Mouse (Mus musculus) heart, adult 2 months (tissue): ENCODE measurements around the gene Angptl2. TPM values are rescaled to one million over a fixed set of nuclear protein-coding genes. Genes with fewer than 3 reads are reported as not detected.

Source experiments
- DNase-seq, 2 experiments: peaks; one replicate each; pipeline ENCODE4 v3.0.0; 2021
- H3K27ac ChIP-seq: fragments of 200-600 bp; 2 replicates; pipeline ENCODE4 v1.8.1; 2022
- H3K27me3 ChIP-seq: fragments of 200-500 bp; 2 replicates; pipeline ENCODE4 v1.6.1; 2012; ENCODE audit warnings: mild to moderate bottlenecking, low read length, inconsistent platforms, mixed read lengths; ENCODE audit not compliant: control insufficient read depth, insufficient read depth
- H3K36me3 ChIP-seq: fragments of 200-500 bp; 2 replicates; pipeline ENCODE4 v1.6.1; 2012; ENCODE audit warnings: low read length, inconsistent platforms; ENCODE audit not compliant: control insufficient read depth, insufficient read depth
- H3K4me1 ChIP-seq: fragments of 200-500 bp; 2 replicates; pipeline ENCODE4 v1.6.1; 2011; ENCODE audit warnings: low read length; ENCODE audit not compliant: control insufficient read depth, insufficient read depth
- H3K4me3 ChIP-seq: fragments of 200-600 bp; 2 replicates; pipeline ENCODE4 v1.8.1; 2022
- H3K79me2 ChIP-seq: fragments of 200-500 bp; replicated peaks from 2 replicates; pipeline ENCODE4 v1.6.1; 2012; ENCODE audit warnings: mild to moderate bottlenecking, inconsistent platforms, low read length, moderate library complexity, mixed read lengths; ENCODE audit not compliant: control insufficient read depth, insufficient read depth
- H3K9ac ChIP-seq: fragments of 200-500 bp; 2 replicates; pipeline ENCODE4 v1.6.1; 2012; ENCODE audit warnings: low read depth, mild to moderate bottlenecking, control low read depth, inconsistent platforms, low read length, mixed read lengths
- CTCF ChIP-seq: fragments of 200-600 bp; IDR thresholded peaks from 2 replicates; pipeline ENCODE4 v1.8.1; 2022; ENCODE audit warnings: antibody characterized with exemption, mild to moderate bottlenecking, moderate library complexity
- EP300 ChIP-seq: fragments of 200-500 bp; IDR thresholded peaks from 2 replicates; pipeline ENCODE4 v1.6.1; 2011; ENCODE audit warnings: low read depth, low read length, control low read depth; ENCODE audit not compliant: insufficient read depth
- POLR2A ChIP-seq: fragments of 200-500 bp; IDR thresholded peaks from 2 replicates; pipeline ENCODE4 v1.6.1; 2011; ENCODE audit warnings: mild to moderate bottlenecking, low read depth, low read length, control low read depth; ENCODE audit not compliant: insufficient read depth
- WGBS: fragments of 180-500 bp; shearing (Covaris S2); methylation state at CpG from one replicate; pipeline ENCODE4 v1.1.7; 2018; 5-methylcytosine and 5-hydroxymethylcytosine counted together
- intact Hi-C: fragments of 180-260 bp; cut with DNase I; formaldehyde crosslinking; loops from one replicate; pipeline ENCODE4 v1.15.1; 2025
- polyA plus RNA-seq: library from polyadenylated mRNA; depleted of rRNA; stranded (reverse); fragments of >200 nt; gene quantifications from 2 replicates; pipeline ENCODE4 v1.2.3, GENCODE M21; 2012
- total RNA-seq, 2 experiments: library from RNA; stranded (reverse); gene quantifications; 2 replicates each; pipeline ENCODE4 v1.2.3; 2021

The Angptl2 gene
- total and polyA plus RNA-seq, 3 experiments: 45.3 to 91.4 (median 46.2) TPM

DNA sequence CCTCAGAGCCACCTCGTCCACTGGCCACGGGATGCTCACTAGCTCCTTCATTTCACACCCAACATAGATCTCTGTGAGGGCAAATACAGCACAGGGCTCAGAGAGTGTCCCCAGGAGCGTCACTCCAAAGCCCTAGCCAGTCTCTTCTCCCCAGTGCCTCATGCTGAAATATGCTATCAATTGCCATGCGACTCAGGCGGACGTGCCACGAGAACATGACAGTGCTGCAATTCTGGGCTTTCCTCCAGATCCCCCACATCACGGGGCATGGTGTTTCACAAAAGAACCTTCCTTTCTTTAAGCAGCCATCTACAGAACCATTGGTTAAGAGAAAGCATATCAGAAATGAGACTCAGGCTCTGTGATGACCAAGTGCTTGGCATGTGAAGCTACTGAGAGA lies 44.9 kb downstream of the Angptl2 start:
- H3K27ac ChIP-seq: 0 out of 2 replicates have a peak overlapping the region, but pooled peaks have one; percentile 14
- no peak overlapping the region for H3K4me3 ChIP-seq
- H3K4me1 ChIP-seq: peaks cover 14% of the 10 kb centered on the region
- 67% methylated on average over 8 of the region's 8 CpGs for WGBS
- H3K27me3 ChIP-seq: no peaks in the 10 kb centered on the region
- intact Hi-C loops: no loop called here
- TF ChIP-seq POLR2A: no peak
- no peak for TF ChIP-seq CTCF
- TF ChIP-seq EP300: no peak
- DNase-seq: peak in 1 of 2 experiments; percentile 33
- H3K36me3 ChIP-seq: no peaks in the 10 kb centered on the region
- H3K79me2 ChIP-seq: no peaks in the 10 kb centered on the region
- H3K9ac ChIP-seq: no peak overlapping the region

DNA sequence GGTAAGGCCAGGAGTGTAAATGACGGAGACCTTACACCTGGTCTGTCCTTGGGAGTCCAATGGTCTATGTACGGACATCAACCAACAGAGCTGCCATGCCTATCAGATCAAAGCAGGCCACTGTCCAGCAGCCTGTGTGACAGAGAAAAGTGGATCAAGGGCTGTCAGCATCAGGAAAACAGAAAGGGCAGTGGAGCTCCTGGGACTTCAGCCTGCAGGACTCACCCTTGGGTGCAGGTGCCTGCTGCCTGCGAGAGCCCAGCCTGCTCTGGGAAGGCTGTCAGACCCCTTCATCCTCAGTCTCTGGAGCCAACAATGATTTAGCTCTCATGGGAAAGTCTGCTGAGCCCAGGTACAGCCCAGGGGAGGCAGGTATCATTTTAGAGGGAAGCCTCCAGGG lies 45.6 kb downstream of the Angptl2 start:
- 81% methylated on average over 3 of the region's 3 CpGs for WGBS
- H3K4me1 ChIP-seq: peaks cover 12% of the 10 kb centered on the region
- no peaks in the 10 kb centered on the region for H3K79me2 ChIP-seq
- DNase-seq: no peak
- intact Hi-C loops: no loop called here
- H3K27ac ChIP-seq: no peak overlapping the region
- H3K9ac ChIP-seq: no peak overlapping the region
- H3K27me3 ChIP-seq: no peaks in the 10 kb centered on the region
- H3K4me3 ChIP-seq: no peak overlapping the region
- no peaks in the 10 kb centered on the region for H3K36me3 ChIP-seq
- no peak for TF ChIP-seq EP300
- no peak for TF ChIP-seq POLR2A
- no peak for TF ChIP-seq CTCF

DNA sequence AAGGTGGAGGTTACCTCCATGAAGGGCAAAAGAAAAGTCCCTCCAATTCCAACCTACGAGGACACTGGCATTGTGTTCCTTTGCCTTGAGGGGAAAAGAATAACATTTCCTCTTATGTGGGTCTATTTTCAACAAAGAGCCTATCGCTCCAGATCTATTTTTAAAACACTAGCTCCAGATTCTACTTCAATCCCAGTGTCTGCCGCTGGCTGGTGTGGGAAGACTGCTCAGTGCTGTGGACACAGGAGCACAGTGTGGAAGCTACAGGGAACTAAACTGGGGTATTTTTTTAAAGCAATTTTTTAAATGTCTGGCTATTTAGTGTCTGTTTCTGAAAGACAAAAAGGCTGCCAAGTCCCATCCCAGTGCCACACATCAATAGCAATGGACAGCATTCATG lies 49.9 kb downstream of the Angptl2 start:
- peak overlapping the region; percentile 82 for H3K27ac ChIP-seq
- H3K4me3 ChIP-seq: no peak overlapping the region
- no peak overlapping the region for H3K9ac ChIP-seq
- no peaks in the 10 kb centered on the region for H3K36me3 ChIP-seq
- no peak for DNase-seq
- TF ChIP-seq POLR2A (no peak), CTCF (peak; percentile 44)
- no peaks in the 10 kb centered on the region for H3K79me2 ChIP-seq
- intact Hi-C loops: loop anchor here (5.0 kb wide), 1 partner anchor 52 kb away; no protein-coding TSS in a partner anchor
- H3K27me3 ChIP-seq: no peaks in the 10 kb centered on the region
- peaks cover 12% of the 10 kb centered on the region for H3K4me1 ChIP-seq
- WGBS: 21% methylated on average over 3 of the region's 3 CpGs

DNA sequence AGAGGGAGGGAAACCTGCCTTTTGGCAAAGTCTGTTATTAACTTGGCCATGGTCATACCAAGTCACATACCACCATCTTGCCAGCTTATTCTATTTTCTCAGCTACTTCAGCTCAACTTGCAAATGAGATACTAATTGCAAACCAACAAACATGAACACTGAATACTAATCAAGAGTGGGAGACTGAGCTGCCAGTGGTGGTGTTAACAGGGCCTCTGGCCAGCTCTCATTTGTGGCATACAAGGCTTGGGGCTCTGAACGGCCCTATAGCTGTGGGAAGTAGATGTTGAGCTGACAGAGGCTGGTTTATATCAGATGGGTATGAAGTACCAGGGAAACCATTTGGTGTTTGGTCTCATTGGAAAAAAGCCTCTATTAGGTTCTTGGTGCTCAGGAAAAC lies 51.2 kb downstream of the Angptl2 start:
- H3K4me1 ChIP-seq: peaks cover 12% of the 10 kb centered on the region
- H3K79me2 ChIP-seq: no peaks in the 10 kb centered on the region
- no peak overlapping the region for H3K9ac ChIP-seq
- TF ChIP-seq CTCF: no peak
- no peak for TF ChIP-seq EP300
- TF ChIP-seq POLR2A: no peak
- no peak overlapping the region for H3K4me3 ChIP-seq
- no peak for DNase-seq
- H3K27me3 ChIP-seq: no peaks in the 10 kb centered on the region
- H3K27ac ChIP-seq: peak overlapping the region; percentile 82
- H3K36me3 ChIP-seq: no peaks in the 10 kb centered on the region
- intact Hi-C loops: loop anchor here (5.0 kb wide), 1 partner anchor 50 kb away; no protein-coding TSS in a partner anchor
- 72% methylated on average over 1 of the region's 1 CpGs for WGBS

DNA sequence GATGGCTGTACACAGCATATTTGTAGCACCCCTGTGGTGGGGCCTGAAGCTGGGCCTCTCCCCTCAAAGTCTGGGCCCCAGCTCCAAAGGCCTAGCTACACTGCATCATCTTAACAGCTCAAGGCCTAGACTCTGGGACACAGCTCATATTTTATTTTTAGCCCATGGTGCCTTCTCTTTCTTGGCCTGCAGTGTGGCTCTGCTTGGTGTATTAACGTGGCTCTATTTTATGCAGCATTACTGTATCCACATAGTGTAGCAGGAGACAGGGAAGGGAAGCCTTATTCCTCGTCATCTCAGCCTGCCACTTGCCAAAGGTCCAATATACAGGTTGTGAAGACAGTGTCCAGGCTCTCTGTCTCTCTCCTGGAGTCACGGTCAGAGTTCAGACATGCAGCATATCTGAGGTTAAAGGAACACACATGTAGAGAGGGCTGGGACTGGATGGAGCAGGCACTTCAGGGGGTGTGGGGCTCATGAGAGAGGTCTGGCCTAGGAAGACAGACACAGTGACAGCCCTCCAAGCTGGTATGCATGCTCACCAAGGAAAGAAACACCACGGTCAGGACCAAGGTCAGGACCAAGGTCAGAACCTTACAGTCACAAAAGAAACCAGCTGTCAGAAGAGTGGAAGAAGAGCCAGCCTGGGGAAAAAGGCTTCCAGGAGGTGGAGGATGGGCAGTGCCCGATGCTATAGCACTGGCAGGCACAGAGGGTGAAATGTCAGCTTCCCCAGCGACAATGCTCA lies 52.7 kb downstream of the Angptl2 start:
- intact Hi-C loops: loop anchor here (5.0 kb wide), 1 partner anchor 49 kb away; no protein-coding TSS in a partner anchor
- TF ChIP-seq POLR2A (no peak), CTCF (no peak), EP300 (no peak)
- Histone ChIP-seq H3K9ac (0 out of 2 replicates have a peak overlapping the region, but pooled peaks have one; percentile 4), H3K79me2 (no peaks in the 10 kb centered on the region), H3K27me3 (no peaks in the 10 kb centered on the region), H3K27ac (peak overlapping the region; percentile 68), H3K36me3 (no peaks in the 10 kb centered on the region), H3K4me3 (no peak overlapping the region), H3K4me1 (peaks cover 13% of the 10 kb centered on the region)
- no peak for DNase-seq
- 53% methylated on average over 6 of the region's 6 CpGs for WGBS

DNA sequence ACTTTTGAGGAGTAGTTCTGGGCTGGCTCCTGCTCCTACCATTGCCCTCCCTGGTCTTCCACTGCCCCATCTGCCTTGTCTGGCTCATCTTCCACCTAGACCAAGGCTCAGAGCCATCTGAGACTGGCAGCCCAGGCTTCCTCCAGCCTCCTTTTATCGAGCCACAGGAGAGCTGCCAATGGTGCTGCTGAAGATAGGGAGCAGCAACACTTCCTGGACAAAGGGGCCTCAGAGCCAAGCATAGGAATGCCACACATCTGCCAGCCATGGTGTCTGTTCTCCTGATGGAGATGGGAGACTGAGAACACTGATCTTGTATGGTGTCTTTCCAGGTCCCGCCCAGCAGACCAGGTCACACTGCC lies 53.2 kb downstream of the Angptl2 start:
- Histone ChIP-seq H3K9ac (no peak overlapping the region), H3K4me1 (peaks cover 17% of the 10 kb centered on the region)
- intact Hi-C loops: loop anchor here (5.0 kb wide), 1 partner anchor 48 kb away; no protein-coding TSS in a partner anchor

More for the DNA sequence above, 53.2 kb downstream of the Angptl2 start:
- H3K27me3 ChIP-seq: no peaks in the 10 kb centered on the region
- WGBS: 58% methylated on average over 2 of the region's 2 CpGs
- TF ChIP-seq POLR2A (no peak), CTCF (0 out of 2 replicates have a peak, but pooled peaks have one; percentile 16), EP300 (0 out of 2 replicates have a peak, but pooled peaks have one; percentile 31)
- no peaks in the 10 kb centered on the region for H3K36me3 ChIP-seq
- peak overlapping the region; percentile 68 for H3K27ac ChIP-seq
- no peak overlapping the region for H3K4me3 ChIP-seq
- DNase-seq: peak in 1 of 2 experiments; percentile 57
- H3K79me2 ChIP-seq: no peaks in the 10 kb centered on the region
